Mouse (Mus musculus): ENCODE measurements around the gene A930009A15Rik.
A peak's percentile ranks its signal among the peaks of the same experiment; 100 is the strongest.

A930009A15Rik gene

GRCm38 (mm10) chr10:115569712-115570491 is at the start of gene A930009A15Rik:
Gene A930009A15Rik, plus strand, starts transcription at chr10:115569986.
- DNase-seq, result no peak

DNA sequence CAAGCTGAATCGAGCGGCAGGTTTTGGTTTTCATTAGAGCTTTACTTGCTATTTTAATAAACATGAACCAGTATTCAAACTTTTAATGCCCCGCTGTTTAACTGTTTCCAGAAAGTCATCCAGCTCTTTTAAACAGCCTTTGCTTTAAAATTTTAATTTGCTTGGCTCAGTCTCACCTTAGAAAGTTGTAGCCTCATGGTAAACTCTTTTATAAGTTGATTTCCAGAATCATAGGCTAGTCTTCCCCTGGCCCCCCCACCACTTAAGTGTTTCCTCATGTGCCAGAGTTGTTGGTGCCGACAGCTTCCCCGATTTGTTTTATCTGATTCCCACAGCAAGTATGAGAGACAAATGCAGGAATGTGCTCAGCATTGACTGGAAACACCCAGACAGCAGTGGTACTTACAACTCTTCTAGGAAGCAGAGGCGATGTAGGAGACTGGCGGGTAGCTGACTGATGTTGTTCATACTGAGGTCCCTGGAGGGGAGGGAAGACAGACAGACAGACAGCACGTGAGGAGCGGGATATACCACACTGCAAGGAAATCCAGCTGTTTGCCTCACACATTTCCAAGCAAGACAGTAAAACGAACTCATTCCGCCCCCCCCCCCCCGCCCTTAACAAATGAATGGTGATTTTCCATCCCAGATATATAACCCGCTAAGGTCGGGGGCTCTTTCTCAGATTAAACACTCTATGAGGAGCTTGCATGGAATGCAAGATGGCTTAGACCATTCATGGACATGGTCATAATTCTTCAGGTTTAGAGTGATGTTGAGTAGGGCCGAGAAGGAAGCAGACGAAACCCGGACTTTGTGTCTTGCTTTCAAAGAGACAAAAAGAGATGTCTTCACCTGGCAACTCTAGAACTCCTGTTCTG is 49.3 kb upstream of the A930009A15Rik start:
- DNase-seq, result no peak

GRCm38 (mm10) chr10:115521081-115521451 is 48.7 kb upstream of the A930009A15Rik start:
- no peak for DNase-seq

DNA sequence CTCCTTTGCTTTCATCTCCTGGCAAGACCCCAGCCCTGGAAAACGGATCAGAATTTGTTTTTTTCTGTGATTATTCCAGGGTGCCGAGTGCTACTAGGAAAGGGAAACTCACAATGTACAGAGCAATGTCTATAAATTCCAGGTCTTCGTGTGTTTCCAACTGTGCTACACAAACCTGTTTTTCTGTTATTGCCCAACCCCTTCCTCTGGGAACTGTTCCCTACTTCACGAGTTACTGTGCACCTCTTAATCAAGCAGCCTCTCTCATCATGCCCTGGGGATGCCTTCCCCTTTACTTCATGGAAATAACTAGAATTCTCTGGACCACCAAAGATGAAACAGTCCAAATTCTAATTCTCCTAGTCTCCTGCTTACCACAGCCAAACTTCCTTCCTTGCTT is 40.9 kb upstream of the A930009A15Rik start:
- no peak for DNase-seq

DNA sequence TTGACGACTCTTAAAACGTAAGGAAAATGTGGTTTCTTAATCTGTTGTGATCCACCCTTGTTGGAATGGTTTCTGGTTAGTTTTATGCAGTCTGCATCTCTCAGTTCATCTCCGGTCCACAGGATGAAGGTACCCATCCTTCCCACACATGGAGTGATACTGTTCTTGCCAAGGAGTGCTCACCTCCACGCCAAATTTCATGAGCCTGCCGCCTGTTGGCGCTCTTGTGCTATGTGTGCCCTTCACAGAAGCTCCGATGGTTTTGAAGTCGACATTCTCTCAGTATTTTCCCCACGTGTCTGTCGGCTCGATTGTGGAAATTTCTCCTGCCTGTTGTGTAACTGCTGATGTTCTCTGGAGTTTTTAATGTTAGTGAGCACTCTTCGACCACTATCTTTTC is 40.0 kb upstream of the A930009A15Rik start:
- DNase-seq, result no peak

- no peak for DNase-seq
Measured at GRCm38 (mm10) chr10:115530746-115531145, 39.0 kb upstream of the A930009A15Rik start.

DNA sequence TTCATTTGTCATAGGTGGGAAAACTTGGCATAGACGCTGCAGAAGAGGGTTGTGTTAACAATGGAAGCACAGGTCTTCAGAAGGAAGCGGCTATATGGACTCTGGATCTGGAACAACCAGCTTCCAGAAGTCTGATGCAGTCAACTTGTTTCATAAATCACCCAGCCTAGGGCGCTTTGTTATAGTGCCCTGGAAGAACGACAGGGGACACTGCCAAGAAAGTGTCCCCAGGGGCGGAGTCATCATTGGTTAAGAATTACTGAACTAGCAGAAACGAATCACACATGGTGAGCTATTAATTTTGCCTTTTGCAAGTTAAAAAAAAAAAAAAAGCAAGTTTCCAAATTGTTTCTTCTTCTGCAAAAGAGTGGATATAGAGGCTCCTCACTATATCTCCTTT is 26.9 kb upstream of the A930009A15Rik start:
- DNase-seq, result no peak

GRCm38 (mm10) chr10:115550253-115550652 is 19.5 kb upstream of the A930009A15Rik start:
- peak; percentile 4 for DNase-seq

- DNase-seq, result no peak
Measured at GRCm38 (mm10) chr10:115551069-115551468, 18.7 kb upstream of the A930009A15Rik start.

- no peak for DNase-seq
Measured at GRCm38 (mm10) chr10:115553352-115554113, 16.3 kb upstream of the A930009A15Rik start.

DNA sequence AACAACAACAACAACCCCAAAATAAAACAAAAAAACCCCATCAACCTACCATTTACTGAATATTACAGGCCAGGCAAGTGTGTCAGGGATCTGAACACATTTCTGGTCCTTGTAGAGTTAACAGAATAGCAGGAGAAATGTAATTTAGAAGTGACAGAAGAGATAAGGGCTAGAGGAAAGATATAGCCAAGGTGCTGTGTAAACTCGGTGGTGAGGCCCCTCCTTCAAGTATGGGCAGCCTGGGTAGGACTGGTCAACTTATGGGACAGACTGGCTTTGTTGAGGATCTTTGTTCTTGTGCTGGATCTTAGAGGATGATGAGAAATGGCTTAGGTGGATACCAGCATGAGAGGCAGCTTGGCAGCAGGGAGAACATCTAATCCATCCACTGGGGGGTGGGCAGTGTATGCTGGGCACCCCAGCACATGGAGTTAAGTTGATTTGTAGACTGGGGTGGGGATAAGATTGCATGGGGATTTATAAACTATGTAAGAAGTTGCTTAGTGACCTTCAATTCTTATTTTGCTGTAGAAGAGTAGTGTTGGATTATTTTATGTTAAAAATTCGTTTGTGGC is 14.5 kb upstream of the A930009A15Rik start:
- no peak for DNase-seq

DNA sequence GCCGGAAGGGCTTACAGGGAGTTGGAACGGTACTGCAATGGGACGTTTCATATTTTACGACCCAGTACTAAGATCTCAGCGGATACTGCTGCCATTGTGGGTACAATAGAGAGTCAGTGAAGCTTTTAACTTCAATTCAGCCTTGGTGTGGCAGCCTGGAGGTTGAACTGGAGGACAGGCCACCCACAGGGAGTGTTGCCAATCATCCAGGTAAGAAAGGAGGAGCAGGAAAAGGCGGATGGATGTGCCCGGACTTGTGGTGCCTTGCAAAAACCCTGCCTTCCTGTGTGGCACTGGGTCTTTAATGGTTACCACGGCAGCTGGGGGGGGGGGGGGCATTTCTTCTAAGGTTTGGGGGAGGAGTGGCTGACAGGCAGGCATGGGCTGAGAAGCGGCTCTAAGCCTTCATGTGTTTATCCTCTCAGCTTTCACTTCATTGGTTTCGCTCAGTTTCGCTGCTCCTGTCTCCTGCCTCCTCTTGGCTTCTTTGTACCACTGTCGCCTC is 13.0 kb upstream of the A930009A15Rik start:
- DNase-seq, result no peak

GRCm38 (mm10) chr10:115561136-115561880 is 8.5 kb upstream of the A930009A15Rik start:
- DNase-seq, result peak; percentile 49

GRCm38 (mm10) chr10:115562911-115563686 is 6.7 kb upstream of the A930009A15Rik start:
- no peak for DNase-seq

DNA sequence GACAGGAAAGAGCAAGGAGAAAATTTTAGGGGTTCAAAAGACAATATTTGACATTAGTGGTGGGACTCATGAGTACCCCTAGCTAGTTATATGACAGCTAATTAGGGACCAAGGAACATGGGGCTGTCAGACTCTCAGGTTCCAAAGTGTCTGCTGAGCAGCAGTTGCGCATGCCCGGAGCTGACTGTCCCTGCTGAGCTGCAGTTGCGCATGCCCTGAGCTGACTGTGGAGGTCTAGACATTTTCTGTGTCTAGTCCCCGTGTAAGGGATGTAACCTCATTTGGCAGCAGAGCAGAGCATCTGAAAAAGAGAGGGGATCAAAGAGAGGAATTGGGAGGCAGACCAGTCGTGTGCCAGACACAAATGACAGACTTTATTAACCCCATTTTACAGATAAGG is 5.8 kb upstream of the A930009A15Rik start:
- no peak for DNase-seq

DNA sequence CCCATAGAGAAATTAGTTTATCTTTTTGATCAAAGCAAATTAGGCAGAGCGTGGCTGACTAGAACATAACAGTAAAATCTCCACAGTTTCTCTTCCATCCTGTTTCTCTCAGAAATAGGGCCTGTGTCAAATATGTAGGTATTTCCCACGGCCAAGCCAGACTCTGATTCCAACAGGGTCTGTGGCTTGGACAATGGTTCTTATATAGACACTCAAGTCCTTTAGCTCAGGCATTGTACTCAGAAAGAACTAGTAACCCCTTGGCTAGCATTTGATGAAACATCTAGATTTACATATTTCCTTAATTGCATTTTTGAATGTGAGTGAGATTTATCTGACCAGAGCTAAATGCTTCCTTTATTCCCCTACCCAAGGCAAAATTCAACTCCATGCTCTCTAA is 791 bp downstream of the A930009A15Rik start:
- DNase-seq, result no peak

GRCm38 (mm10) chr10:115571317-115571716 is 1.5 kb downstream of the A930009A15Rik start:
- DNase-seq, result no peak

DNA sequence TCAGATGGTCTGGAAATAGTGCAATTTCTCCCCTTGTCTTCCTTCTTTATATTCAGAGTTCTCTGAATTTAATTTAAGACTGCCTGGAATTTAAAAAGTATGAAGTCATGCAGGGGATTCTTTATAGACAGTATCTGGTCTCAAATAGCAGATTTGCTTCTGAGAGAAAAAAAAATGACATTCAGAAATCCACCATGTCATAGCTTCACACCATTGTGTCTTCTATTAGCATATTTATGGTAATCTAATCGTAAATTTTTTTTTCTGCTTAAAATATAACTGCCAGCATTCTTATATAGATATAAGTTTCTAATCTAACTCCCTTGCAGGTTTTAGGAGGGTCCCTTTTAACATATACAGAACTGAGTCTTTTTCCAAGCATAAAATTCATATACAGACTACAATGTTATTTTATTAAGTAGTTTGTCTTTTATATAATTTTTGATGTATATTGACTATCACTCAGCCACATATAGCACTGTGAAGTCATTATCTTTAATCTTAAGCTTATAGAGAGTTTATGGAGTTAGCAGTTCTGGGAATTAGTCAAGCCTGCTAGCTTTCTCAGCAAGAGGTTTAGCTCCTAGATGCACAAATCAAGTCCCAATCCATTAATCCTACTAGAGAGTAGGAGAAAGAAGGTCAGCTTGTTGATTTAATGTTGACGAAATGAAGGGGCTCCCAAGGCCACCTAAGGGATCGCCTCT is 2.1 kb downstream of the A930009A15Rik start:
- no peak for DNase-seq

DNA sequence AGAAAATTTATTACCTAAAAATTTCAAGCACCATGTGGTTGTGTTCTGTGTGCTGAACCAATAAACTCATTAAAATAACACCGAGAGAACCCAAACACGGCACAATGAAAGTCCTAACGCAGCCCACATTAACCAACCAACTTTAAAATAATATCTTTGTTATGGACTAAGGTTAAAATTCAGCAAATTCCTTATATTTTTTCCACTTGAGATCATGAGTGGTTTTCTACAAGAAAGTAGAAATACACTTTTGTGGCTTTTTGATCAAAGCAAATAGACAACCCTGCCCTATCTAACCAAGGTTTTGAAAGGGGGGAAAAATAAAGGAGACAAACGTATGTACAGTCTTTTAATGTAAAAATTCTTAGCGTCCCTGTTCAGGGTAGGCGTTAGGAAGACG is 9.3 kb downstream of the A930009A15Rik start:
- no peak for DNase-seq

- no peak for DNase-seq
Measured at GRCm38 (mm10) chr10:115579494-115579893, 9.7 kb downstream of the A930009A15Rik start.
